Mouse (Mus musculus) naive thymus-derived CD4-positive, alpha-beta T cell, adult 2 months (primary cell): ENCODE results near the gene Smox.

Source experiments
- DNase-seq: peaks from one replicate; pipeline ENCODE4 v3.0.0-alpha.2; 2011; ENCODE audit warnings: low read depth

The Smox gene

GRCm38 (mm10) chr2:131485126-131485525 lies 6.2 kb upstream of the Smox start:
- DNase-seq, result no peak

GRCm38 (mm10) chr2:131486046-131486445 lies 5.2 kb upstream of the Smox start:
- no peak for DNase-seq

GRCm38 (mm10) chr2:131487337-131487736 lies 4.0 kb upstream of the Smox start:
- no peak for DNase-seq

- no peak for DNase-seq
Measured at GRCm38 (mm10) chr2:131488261-131488660, 3.0 kb upstream of the Smox start.

- no peak for DNase-seq
Measured at GRCm38 (mm10) chr2:131488870-131489269, 2.4 kb upstream of the Smox start.

DNA sequence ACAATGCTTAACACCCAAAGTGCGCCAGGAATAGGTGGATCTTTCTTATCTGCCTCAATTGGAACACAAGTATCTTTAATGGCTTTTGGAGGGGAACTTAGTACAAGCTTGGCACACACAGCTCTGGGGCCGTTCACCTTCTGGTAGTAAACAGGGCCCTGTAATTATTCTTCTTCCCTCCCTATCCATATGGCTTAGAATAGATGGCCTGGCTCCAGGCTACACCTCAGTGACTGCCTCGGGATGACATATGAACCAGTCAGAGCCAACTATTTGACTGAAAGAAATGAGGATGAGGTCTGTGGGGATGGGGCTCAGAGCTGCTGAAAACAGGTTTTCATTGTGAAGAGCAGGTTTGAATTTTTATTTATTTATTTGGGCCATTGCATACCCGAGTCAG lies 1.7 kb upstream of the Smox start:
- no peak for DNase-seq

- DNase-seq, result peak; percentile 87
Measured at GRCm38 (mm10) chr2:131491707-131492595, 655 bp downstream of the Smox start.

DNA sequence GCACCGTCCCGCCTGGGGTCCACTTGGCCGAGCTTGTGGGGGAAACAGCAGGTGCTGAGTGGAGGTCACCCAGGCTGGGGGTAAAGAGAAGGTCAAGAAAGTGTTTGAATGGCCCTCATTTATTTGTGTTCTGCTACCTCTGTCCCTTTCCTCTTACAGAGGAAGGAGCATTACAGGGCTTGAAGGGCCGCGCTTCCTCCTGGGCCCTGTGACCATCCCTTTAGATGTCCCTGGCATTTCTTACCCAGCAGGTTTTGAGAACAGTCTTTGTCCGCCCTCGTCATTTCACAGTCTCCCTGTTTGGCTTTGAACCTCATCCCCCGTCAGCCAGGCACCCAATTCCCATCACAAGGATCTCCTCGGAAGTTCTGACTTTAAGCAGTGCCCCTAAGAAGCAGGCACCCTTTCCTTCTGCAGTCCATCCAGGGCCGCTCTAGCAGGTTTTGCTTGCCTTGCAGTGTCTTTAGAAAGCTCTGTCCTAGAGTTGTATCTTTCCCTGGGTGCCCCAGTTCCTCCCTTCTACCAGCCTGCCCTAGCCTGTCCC lies 1.4 kb downstream of the Smox start:
- no peak for DNase-seq

GRCm38 (mm10) chr2:131493446-131493845 lies 2.1 kb downstream of the Smox start:
- no peak for DNase-seq

GRCm38 (mm10) chr2:131495256-131495655 lies 4.0 kb downstream of the Smox start:
- no peak for DNase-seq

- no peak for DNase-seq
Measured at GRCm38 (mm10) chr2:131496125-131496820, 5.0 kb downstream of the Smox start.

DNA sequence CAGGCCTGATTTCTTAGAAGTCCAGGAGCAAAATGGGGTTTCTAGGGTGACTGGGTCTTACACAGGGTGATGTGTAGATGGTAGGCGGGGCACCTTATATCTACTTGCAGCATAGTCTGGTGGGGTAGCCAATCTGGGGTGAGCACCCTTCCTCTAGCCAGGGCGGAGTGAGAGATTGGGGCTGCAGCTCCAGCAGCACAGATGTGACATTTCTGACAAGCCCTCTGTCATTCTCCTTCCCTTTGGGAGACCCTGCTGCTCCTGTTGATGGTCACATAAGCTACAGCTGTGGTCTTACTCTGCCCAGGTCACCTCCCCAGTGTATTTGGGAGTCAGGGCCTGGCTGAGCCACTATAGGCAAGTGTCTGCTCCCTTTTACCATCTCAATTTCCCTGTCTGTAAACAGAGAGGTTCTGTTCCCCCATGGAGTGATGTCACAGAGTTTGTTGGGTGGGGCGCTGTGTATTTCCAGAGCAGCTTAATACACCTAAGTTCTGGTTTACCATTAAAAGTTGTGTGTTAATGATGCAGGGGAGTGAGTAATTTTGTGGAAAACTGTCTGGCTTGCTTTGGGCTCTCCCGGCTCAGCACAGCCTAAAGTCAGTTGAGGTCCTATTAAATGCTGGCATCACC lies 6.0 kb downstream of the Smox start:
- no peak for DNase-seq

GRCm38 (mm10) chr2:131498219-131498618 lies 6.9 kb downstream of the Smox start:
- no peak for DNase-seq

DNA sequence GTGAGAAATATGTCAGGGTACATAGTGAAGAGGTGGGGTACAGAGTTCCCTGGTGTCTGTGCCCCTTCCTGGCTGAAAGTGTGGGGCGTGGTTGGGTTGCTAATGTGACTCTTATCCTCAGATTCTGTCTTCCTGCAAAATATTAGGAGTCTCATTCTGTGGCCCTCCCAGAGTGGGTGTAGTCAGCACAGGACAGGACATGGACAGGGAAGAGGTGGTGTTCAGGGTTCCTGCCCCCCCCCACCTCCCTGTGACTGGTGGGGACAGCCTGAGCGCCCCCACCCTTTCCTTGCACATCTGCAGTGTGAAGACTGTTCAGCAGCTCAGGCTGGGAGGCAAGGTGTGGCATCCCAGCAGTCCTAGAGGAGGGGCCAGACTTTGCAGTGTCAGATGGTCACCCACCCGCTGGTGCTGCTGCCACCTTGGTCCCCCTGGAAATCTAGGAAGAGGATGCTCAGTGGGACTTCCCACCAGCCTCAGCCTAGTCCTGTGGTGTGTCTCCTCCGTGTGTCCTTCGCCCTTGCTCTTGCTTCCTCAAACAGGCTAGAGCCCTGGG lies 8.1 kb downstream of the Smox start:
- no peak for DNase-seq

- no peak for DNase-seq
Measured at GRCm38 (mm10) chr2:131501886-131502285, 10.6 kb downstream of the Smox start.

- no peak for DNase-seq
Measured at GRCm38 (mm10) chr2:131502561-131502960, 11.3 kb downstream of the Smox start.

DNA sequence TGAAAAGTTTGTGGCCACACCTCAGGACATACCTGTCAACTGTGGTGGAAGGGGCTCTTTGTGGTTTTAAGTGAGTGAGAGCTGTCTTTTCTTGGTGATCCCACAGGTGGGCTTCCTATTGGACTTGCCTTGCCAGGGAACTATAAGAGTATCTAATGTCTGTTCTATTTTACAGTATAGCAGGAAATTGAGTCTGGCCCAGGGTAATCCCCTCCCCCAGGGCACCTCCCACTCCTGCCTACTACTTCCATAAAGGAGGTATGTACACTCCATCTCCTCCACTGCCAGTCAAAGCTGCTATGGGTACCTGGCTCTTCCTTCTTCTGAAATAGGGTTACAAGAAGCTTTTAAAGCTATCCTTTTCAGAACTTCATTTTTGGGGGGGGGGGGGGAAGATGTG lies 14.1 kb downstream of the Smox start:
- peak; percentile 39 for DNase-seq

DNA sequence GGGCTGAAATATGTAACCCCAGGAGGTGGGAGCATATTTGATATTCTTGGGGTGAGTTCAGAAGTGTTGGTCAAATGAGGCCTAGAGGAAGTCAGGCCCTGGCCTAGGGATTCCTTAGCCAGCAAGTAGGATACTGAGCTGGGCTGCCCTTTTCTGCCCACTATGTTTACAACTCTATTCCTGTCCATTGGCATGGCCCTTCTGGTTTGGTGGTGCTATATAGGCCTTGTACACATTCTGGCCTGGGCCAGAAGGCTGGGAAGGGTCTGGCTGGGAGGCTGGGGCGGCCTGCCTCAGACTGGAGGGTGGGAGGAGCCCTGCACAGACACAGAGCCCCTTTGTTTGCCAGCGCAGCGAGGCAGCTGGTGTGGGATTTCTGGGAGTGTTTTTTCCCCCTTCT lies 15.1 kb downstream of the Smox start:
- no peak for DNase-seq

DNA sequence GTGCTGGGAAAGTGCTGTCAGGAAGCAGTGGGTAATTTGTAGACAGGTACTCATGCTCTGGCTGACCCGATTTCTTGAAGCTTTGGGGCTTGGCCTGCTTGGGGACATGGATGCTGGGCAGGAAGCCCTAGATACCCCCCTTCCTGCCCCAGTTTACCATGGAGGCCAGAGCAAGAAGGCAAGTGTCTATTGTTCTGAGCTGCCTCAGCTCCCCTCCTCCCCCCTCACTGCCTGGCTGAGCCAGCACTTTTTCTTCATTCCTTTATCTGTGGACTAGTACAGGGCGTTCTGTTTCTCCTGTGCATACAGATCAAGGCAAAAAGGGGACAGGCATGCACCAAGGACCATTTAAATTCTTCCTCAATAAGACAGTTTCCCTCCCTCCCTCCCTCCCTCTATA lies 17.2 kb downstream of the Smox start:
- no peak for DNase-seq

DNA sequence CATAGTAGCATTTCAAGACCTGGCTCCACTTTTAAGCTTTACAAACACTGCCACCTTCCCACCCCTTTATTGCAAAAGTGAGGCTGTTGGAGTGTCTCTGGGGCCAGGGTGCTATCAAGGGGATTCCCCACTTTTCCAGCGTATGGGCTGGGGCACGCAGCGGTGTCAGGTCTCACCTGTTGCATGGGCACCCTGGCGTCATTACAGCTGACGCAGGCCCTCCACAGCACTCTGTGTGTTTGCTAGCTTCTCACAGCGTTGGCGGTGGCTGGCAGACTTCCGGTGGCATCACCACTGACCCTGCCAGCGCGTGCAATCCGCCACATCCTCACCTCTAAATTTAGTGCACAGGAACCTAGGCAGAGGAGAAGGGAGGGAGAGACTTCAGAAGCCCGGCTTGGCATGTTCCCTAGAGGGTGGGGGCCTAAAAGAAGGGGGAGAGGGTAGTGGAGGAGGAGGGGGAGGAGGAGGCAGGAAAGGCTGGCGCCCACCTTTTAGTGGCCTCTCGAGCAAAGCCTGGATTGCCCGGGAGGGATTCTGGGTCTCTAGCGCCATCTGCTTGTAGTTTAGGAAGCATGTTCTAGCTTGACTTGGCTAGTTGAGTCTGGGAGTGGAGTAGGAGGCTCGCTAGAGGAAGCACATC lies 18.5 kb downstream of the Smox start:
- peak; percentile 92 for DNase-seq

- DNase-seq, result no peak
Measured at GRCm38 (mm10) chr2:131510531-131510930, 19.2 kb downstream of the Smox start.

DNA sequence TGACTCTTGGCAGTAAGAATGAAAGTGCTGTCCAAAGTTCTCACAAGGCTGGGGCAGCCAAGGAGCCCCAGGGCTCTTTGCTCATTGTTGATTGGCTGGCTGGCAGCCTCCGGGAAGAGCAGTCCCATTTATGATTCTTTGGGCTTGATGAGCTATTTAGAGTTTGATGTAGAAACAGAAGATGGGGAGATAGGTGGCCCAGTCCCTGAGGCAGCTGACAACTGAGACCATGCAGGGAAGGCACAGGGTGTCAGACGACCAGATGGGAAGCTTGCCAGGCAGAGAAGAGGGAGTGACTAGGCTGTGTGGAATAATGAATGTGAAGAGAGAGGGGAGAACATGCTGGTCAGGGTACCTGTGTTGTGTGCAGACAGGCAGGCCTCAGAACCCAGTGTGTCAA lies 22.2 kb downstream of the Smox start:
- no peak for DNase-seq
